Mouse (Mus musculus): Measurements from ENCODE around the gene Gimap1. TPM values are rescaled to one million over a fixed set of nuclear protein-coding genes. Genes with fewer than 3 reads are reported as not detected.

Gimap1 gene
- total RNA-seq, 2 experiments from 2014 or later: 1.9 to 3.1 TPM

GRCm38 (mm10) chr6:48785189-48785588 lies 46.3 kb downstream of the Gimap1 start:
- intact Hi-C loops (cut with DNase I): no loop called here
- DNase-seq (ENCODE audit: low spot score in 2 of 2): no peak

- intact Hi-C loops (cut with DNase I): no loop called here
- DNase-seq (ENCODE audit: low spot score in 2 of 2): no peak
Measured at GRCm38 (mm10) chr6:48785601-48786000, 46.7 kb downstream of the Gimap1 start.

GRCm38 (mm10) chr6:48787867-48788266 lies 49.0 kb downstream of the Gimap1 start:
- intact Hi-C loops (cut with DNase I): no loop called here
- DNase-seq (ENCODE audit: low spot score in 2 of 2): no peak

Other genes with a start within 250 kb of the Gimap1 start
- 100 to 1,000 TPM; 418 to 471 TPM for gene Atp6v0e2, start 201.4 kb upstream of the Gimap1 start, total RNA-seq (2021)
- 10 to 100 TPM; 31.6 to 43.3 TPM for gene Lrrc61, start 184.3 kb upstream of the Gimap1 start, total RNA-seq (2021)
- gene Rarres2, start 166.3 kb upstream of the Gimap1 start, total RNA-seq (2021): 10 to 100 TPM; 12.5 to 13.1 TPM
- not detected for gene Gm45021, start 149.4 kb upstream of the Gimap1 start, total RNA-seq (2021)
- 10 to 100 TPM; 51.8 to 59.8 TPM for gene Repin1, start 145.2 kb upstream of the Gimap1 start, total RNA-seq (2021)
- gene Gm44965, start 145.1 kb upstream of the Gimap1 start, total RNA-seq (2021): not detected
- 1 to 10 TPM; 6.6 to 7.6 TPM for gene Zfp775, start 137.0 kb upstream of the Gimap1 start, total RNA-seq (2021)
- gene AI854703, start 112.3 kb upstream of the Gimap1 start, total RNA-seq (2021): 10 to 100 TPM; 15.9 to 18.0 TPM
- under 1 TPM; 0.74 to 0.95 TPM for gene Gimap8, start 91.8 kb upstream of the Gimap1 start, total RNA-seq (2021)
- gene Gimap9, start 62.9 kb upstream of the Gimap1 start, total RNA-seq (2021): under 1 TPM; 0.37 to 0.57 TPM
- gene Gimap4, start 54.5 kb upstream of the Gimap1 start, total RNA-seq (2021): under 1 TPM in 1 of 2 experiments, not detected in 1; 0.54 TPM
- 1 to 10 TPM; 4.8 to 5.9 TPM for gene Gimap6, start 30.8 kb upstream of the Gimap1 start, total RNA-seq (2021)
- not detected for gene Gm28053, start 20.4 kb upstream of the Gimap1 start, total RNA-seq (2021)
- gene Gimap7, start 20.4 kb upstream of the Gimap1 start, total RNA-seq (2021): not detected
- gene Gimap5, start 7.1 kb downstream of the Gimap1 start, total RNA-seq (2021): 1 to 10 TPM in 1 of 2 experiments, under 1 TPM in 1; 0.96 to 1.1 TPM
- gene Gimap3, start 31.8 kb downstream of the Gimap1 start, total RNA-seq (2021): not detected
- gene Tmem176a, start 101.9 kb downstream of the Gimap1 start, total RNA-seq (2021): 10 to 100 TPM; 29.4 to 31.1 TPM
- 10 to 100 TPM; 46.4 to 49.6 TPM for gene Tmem176b, start 102.4 kb downstream of the Gimap1 start, total RNA-seq (2021)
- gene Aoc1, start 133.8 kb downstream of the Gimap1 start, total RNA-seq (2021): not detected
- not detected for gene 1600015I10Rik, start 190.8 kb downstream of the Gimap1 start, total RNA-seq (2021)
- not detected for gene Doxl2, start 235.9 kb downstream of the Gimap1 start, total RNA-seq (2021)
- gene Svs1, start 247.8 kb downstream of the Gimap1 start, total RNA-seq (2021): not detected

Measured in left cerebral cortex, postnatal 36 days (tissue).